Mouse (Mus musculus): ENCODE data around the gene Serpinb7. TPM values are rescaled to one million over a fixed set of nuclear protein-coding genes. Genes with fewer than 3 reads are reported as not detected.

Gene Serpinb7
- polyA plus RNA-seq (2012; rRNA removed): not detected in 2 replicates

DNA sequence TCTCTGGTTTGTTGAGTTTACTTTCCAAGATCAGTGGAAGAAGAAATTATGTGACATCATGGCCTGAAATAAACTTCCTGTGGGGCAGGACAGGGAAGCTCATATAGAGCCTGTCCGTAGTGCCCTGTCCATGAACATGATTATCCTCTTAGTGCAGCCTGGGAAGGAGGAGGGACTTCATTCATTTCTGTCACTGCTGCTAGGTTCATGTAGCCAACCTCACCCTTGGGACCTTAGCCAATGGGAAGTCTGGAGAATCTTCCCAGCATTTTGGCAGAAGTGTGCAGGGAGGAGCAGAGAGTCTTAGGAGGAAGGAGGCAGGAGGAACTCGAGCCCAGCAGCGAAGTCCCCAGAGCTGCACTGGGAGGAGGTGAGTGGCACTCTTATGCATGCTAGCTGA lies at the start of gene Serpinb7:
TSS of gene Serpinb7 (plus strand) at position 301 of the 400 bp plus-strand sequence.
- no peak for DNase-seq
- Histone ChIP-seq H3K27me3 (replicated peaks; ENCODE audit: control insufficient read depth, insufficient read depth, low read length) (no peaks in the 10 kb centered on the region), H3K27ac (ENCODE audit: insufficient read depth, low read depth, low read length) (no peak within 1 kb of the TSS), H3K36me3 (ENCODE audit: control insufficient read depth, insufficient read depth, low read length) (no peaks in the 10 kb centered on the region), H3K4me3 (ENCODE audit: insufficient read depth, low read depth, low read length) (no peak within 1 kb of the TSS), H3K4me1 (ENCODE audit: control insufficient read depth, insufficient read depth, low read length) (no peaks in the 10 kb centered on the region)
- WGBS: 76% methylated on average over 3 of the region's 3 CpGs
- TF ChIP-seq CTCF (conservative IDR thresholded peaks at IDR 0.05; ENCODE audit: insufficient read depth, insufficient read length, low read depth, low read length): no peak
- no peak for TF ChIP-seq POLR2A (IDR thresholded peaks at IDR 0.05; ENCODE audit: low read depth, low read length)

DNA sequence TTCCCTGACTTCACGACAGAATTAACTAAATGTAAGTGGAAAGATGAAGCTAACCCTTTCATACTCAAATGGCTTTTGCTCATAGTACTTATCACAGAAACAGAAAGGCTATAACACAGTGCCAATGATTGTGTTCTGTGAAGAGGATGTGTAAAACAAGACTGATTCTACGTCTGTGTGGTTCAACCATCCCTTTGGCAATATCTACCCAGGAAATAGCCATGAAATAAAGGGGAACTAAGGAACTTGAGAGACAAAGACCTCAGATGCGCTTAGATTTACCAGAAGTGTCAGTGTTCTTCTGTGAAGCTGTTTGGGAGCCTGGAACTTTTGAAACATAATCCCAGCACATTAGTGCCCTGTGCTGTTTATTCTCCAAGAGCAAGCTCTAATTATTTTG lies 49.1 kb upstream of the Serpinb7 start:
- Histone ChIP-seq H3K4me3 (ENCODE audit: insufficient read depth, low read depth, low read length) (no peak overlapping the region), H3K4me1 (ENCODE audit: control insufficient read depth, insufficient read depth, low read length) (no peaks in the 10 kb centered on the region), H3K27me3 (replicated peaks; ENCODE audit: control insufficient read depth, insufficient read depth, low read length) (no peaks in the 10 kb centered on the region), H3K36me3 (ENCODE audit: control insufficient read depth, insufficient read depth, low read length) (no peaks in the 10 kb centered on the region), H3K27ac (ENCODE audit: insufficient read depth, low read depth, low read length) (no peak overlapping the region)
- 29% methylated on average over 3 of the region's 3 CpGs for WGBS
- no peak for DNase-seq
- TF ChIP-seq POLR2A (IDR thresholded peaks at IDR 0.05; ENCODE audit: low read depth, low read length) (no peak), CTCF (conservative IDR thresholded peaks at IDR 0.05; ENCODE audit: insufficient read depth, insufficient read length, low read depth, low read length) (no peak)

DNA sequence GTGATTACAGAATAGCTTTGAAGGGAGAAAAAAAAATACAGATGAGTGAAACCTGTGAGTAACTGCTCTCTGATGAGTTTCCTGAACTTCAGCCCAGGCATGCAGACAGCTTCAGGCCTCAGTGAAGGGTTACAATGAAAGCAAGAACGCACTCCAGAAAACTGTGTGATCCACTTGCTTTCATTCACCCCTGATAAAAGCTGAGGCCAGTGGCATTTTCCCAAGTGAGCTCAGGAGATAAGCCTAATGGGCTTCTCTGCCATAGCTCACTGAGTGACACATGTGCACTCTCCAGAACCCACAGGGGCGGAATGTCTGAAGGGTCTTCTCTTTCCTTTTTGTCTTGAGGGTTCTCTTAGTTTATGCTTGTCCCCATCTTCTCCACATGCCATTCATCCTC lies 48.3 kb upstream of the Serpinb7 start:
- no peak overlapping the region for H3K4me3 ChIP-seq (ENCODE audit: insufficient read depth, low read depth, low read length)
- H3K4me1 ChIP-seq (ENCODE audit: control insufficient read depth, insufficient read depth, low read length): no peaks in the 10 kb centered on the region
- WGBS: 69% methylated on average over 2 of the region's 2 CpGs
- H3K36me3 ChIP-seq (ENCODE audit: control insufficient read depth, insufficient read depth, low read length): no peaks in the 10 kb centered on the region
- TF ChIP-seq POLR2A (IDR thresholded peaks at IDR 0.05; ENCODE audit: low read depth, low read length) (no peak), CTCF (conservative IDR thresholded peaks at IDR 0.05; ENCODE audit: insufficient read depth, insufficient read length, low read depth, low read length) (no peak)
- DNase-seq: no peak
- H3K27ac ChIP-seq (ENCODE audit: insufficient read depth, low read depth, low read length): no peak overlapping the region
- no peaks in the 10 kb centered on the region for H3K27me3 ChIP-seq (replicated peaks; ENCODE audit: control insufficient read depth, insufficient read depth, low read length)

DNA sequence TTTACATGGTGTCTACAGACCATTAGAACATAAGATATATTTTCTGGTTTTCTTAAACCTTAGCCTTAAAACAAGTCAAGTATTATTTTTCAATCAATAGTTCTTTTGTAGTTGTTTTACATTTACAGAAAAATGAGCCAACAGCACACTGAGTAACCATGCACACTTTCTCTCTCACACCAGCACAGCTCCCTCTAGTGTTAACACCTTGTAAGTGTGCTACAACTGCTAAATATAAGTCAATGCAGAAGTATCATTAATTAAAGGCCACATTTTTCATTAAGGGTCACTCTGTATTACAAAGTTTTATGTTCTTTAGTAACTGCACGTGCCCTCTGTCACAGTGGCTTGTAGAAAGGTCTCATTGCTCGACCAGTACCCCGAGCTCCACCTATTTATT lies 46.4 kb upstream of the Serpinb7 start:
- 38% methylated on average over 3 of the region's 3 CpGs for WGBS
- no peak overlapping the region for H3K27ac ChIP-seq (ENCODE audit: insufficient read depth, low read depth, low read length)
- no peak for DNase-seq
- no peak for TF ChIP-seq POLR2A (IDR thresholded peaks at IDR 0.05; ENCODE audit: low read depth, low read length)
- H3K27me3 ChIP-seq (replicated peaks; ENCODE audit: control insufficient read depth, insufficient read depth, low read length): no peaks in the 10 kb centered on the region
- no peaks in the 10 kb centered on the region for H3K4me1 ChIP-seq (ENCODE audit: control insufficient read depth, insufficient read depth, low read length)
- H3K4me3 ChIP-seq (ENCODE audit: insufficient read depth, low read depth, low read length): no peak overlapping the region
- no peaks in the 10 kb centered on the region for H3K36me3 ChIP-seq (ENCODE audit: control insufficient read depth, insufficient read depth, low read length)

DNA sequence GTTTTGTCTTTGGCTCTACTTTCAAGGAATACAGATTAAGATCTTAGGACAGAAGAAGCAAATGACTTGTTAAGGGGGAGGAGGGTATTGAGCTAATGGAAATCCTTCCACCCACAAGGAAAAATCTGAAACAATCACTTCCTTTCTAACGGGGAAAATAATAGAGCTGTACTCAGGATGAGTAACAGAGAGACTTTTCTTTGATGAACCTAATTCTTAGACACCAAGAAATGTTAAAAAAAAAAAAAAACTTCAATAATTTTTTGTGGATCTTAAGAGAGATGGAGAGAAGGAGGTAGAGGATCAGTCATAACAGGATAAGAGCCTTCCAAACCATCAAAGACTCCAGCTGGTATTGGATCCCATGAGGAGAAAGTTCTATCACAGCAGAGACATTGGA lies 38.6 kb upstream of the Serpinb7 start, which contains the start of gene Serpinb11:
TSS of gene Serpinb11 (plus strand) at position 301 of the 400 bp plus-strand sequence.
- H3K4me1 ChIP-seq (ENCODE audit: control insufficient read depth, insufficient read depth, low read length): no peaks in the 10 kb centered on the region
- H3K36me3 ChIP-seq (ENCODE audit: control insufficient read depth, insufficient read depth, low read length): no peaks in the 10 kb centered on the region
- no peak for DNase-seq
- H3K4me3 ChIP-seq (ENCODE audit: insufficient read depth, low read depth, low read length): no peak within 1 kb of the TSS
- no peaks in the 10 kb centered on the region for H3K27me3 ChIP-seq (replicated peaks; ENCODE audit: control insufficient read depth, insufficient read depth, low read length)
- 34% methylated on average over 1 of the region's 1 CpGs for whole genome bisulfite sequencing
- TF ChIP-seq CTCF (conservative IDR thresholded peaks at IDR 0.05; ENCODE audit: insufficient read depth, insufficient read length, low read depth, low read length) (no peak), POLR2A (IDR thresholded peaks at IDR 0.05; ENCODE audit: low read depth, low read length) (no peak)
- no peak within 1 kb of the TSS for H3K27ac ChIP-seq (ENCODE audit: insufficient read depth, low read depth, low read length)

DNA sequence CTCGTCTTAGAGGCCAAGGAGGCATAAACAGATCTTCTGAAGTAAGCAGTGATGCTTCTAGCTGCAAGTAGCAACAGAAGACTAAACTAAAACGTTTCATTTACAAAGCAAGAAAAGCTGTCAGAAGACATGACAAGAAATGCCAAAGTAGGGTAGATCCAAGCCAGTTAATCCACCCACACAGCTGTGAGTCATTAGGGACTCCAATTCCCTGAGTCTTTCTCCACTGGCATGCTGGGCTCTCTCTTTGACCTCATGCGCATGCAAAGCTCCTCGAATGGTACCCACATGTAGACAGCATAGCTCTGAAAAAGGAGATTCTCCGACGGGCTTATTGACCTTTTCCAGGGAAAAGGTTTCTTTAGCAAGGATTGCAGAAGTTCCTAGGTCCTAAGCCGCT lies 33.5 kb upstream of the Serpinb7 start:
- Histone ChIP-seq H3K27ac (ENCODE audit: insufficient read depth, low read depth, low read length) (no peak overlapping the region), H3K27me3 (replicated peaks; ENCODE audit: control insufficient read depth, insufficient read depth, low read length) (no peaks in the 10 kb centered on the region), H3K4me1 (ENCODE audit: control insufficient read depth, insufficient read depth, low read length) (no peaks in the 10 kb centered on the region), H3K36me3 (ENCODE audit: control insufficient read depth, insufficient read depth, low read length) (no peaks in the 10 kb centered on the region), H3K4me3 (ENCODE audit: insufficient read depth, low read depth, low read length) (no peak overlapping the region)
- TF ChIP-seq POLR2A (IDR thresholded peaks at IDR 0.05; ENCODE audit: low read depth, low read length) (no peak), CTCF (conservative IDR thresholded peaks at IDR 0.05; ENCODE audit: insufficient read depth, insufficient read length, low read depth, low read length) (no peak)
- DNase-seq: no peak
- WGBS: 76% methylated on average over 7 of the region's 7 CpGs

DNA sequence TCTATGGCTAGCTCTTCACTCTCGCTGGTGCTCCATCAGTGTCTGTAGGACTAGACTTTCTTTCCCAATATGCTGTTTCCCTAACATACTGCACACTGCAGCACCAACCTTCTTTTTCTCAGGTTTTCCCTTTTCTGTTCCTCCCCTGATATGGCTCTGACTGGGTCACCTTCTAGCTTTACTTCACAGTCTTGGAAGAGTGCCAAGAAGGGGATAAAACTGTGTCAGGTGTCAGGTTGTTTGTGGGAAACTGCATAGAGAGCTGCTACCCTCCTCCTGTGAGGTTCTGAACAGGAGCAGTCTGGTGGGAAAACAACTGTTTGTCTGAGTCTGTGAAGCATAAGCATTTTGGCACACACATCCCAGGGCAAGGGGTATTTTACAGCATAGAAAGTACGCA lies 30.5 kb upstream of the Serpinb7 start:
- Histone ChIP-seq H3K4me3 (ENCODE audit: insufficient read depth, low read depth, low read length) (no peak overlapping the region), H3K36me3 (ENCODE audit: control insufficient read depth, insufficient read depth, low read length) (no peaks in the 10 kb centered on the region), H3K4me1 (ENCODE audit: control insufficient read depth, insufficient read depth, low read length) (no peaks in the 10 kb centered on the region), H3K27me3 (replicated peaks; ENCODE audit: control insufficient read depth, insufficient read depth, low read length) (no peaks in the 10 kb centered on the region), H3K27ac (ENCODE audit: insufficient read depth, low read depth, low read length) (no peak overlapping the region)
- 62% methylated on average over 2 of the region's 2 CpGs for WGBS
- DNase-seq: no peak
- TF ChIP-seq POLR2A (IDR thresholded peaks at IDR 0.05; ENCODE audit: low read depth, low read length) (no peak), CTCF (conservative IDR thresholded peaks at IDR 0.05; ENCODE audit: insufficient read depth, insufficient read length, low read depth, low read length) (no peak)

DNA sequence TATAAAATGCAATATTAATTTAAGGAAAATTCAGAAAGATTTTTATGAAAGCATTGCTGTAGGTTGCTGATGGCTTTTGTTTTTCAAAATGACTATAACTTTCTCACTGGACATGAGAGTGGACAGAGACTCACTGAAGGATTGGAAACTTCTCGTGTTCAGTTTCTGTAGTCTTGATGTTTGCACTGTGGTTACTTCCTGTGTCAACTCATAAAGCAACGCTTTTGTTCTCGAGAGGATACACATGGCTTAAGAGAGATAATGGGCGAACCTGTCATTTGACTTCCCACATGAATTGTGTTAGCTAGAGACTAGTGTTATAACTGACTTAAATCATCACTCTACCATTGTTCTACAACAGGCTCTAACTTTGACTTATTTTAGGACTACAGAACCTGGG lies 22.5 kb upstream of the Serpinb7 start:
- 49% methylated on average over 4 of the region's 4 CpGs for WGBS
- TF ChIP-seq POLR2A (IDR thresholded peaks at IDR 0.05; ENCODE audit: low read depth, low read length) (no peak), CTCF (conservative IDR thresholded peaks at IDR 0.05; ENCODE audit: insufficient read depth, insufficient read length, low read depth, low read length) (no peak)
- no peaks in the 10 kb centered on the region for H3K4me1 ChIP-seq (ENCODE audit: control insufficient read depth, insufficient read depth, low read length)
- H3K36me3 ChIP-seq (ENCODE audit: control insufficient read depth, insufficient read depth, low read length): no peaks in the 10 kb centered on the region
- no peak overlapping the region for H3K4me3 ChIP-seq (ENCODE audit: insufficient read depth, low read depth, low read length)
- H3K27ac ChIP-seq (ENCODE audit: insufficient read depth, low read depth, low read length): no peak overlapping the region
- no peaks in the 10 kb centered on the region for H3K27me3 ChIP-seq (replicated peaks; ENCODE audit: control insufficient read depth, insufficient read depth, low read length)
- no peak for DNase-seq
